Mouse (Mus musculus) R1 (cell line): Measurements from ENCODE around the gene BC025920.
A peak's percentile ranks its signal among the peaks of the same experiment; 100 is the strongest.

Source experiments
- DNase-seq: peaks from one replicate; pipeline ENCODE4 v3.0.0-alpha.2; 2018; ENCODE audit warnings: low read depth, low spot score

The BC025920 gene

GRCm38 (mm10) chr10:81604019-81604967 is 1.8 kb upstream of the BC025920 start:
- DNase-seq: no peak

GRCm38 (mm10) chr10:81604968-81605665 is 953 bp upstream of the BC025920 start:
- DNase-seq: peak; percentile 91

GRCm38 (mm10) chr10:81605666-81605973 is 450 bp upstream of the BC025920 start:
- no peak for DNase-seq

GRCm38 (mm10) chr10:81608308-81608707 is 2.2 kb downstream of the BC025920 start:
- DNase-seq: no peak

- DNase-seq: peak; percentile 59
These were observed 6.7 kb downstream of the BC025920 start for GRCm38 (mm10) chr10:81612779-81613178.

GRCm38 (mm10) chr10:81615486-81615885 is 9.4 kb downstream of the BC025920 start:
- peak; percentile 92 for DNase-seq

GRCm38 (mm10) chr10:81619976-81620375 is 13.9 kb downstream of the BC025920 start:
- no peak for DNase-seq

- DNase-seq: peak; percentile 83
These were observed 14.7 kb downstream of the BC025920 start for GRCm38 (mm10) chr10:81620786-81621185.

- peak; percentile 96 for DNase-seq
These were observed 17.4 kb downstream of the BC025920 start for GRCm38 (mm10) chr10:81623441-81623840.

- DNase-seq: peak; percentile 86
These were observed 20.3 kb downstream of the BC025920 start for GRCm38 (mm10) chr10:81626101-81626993.

GRCm38 (mm10) chr10:81626994-81627835 is 21.1 kb downstream of the BC025920 start, which contains the start of gene Sirt6:
Gene Sirt6, minus strand, starts transcription at chr10:81627797.
- peak; percentile 99 for DNase-seq

- DNase-seq: no peak
These were observed 21.8 kb downstream of the BC025920 start for GRCm38 (mm10) chr10:81627836-81628220.

GRCm38 (mm10) chr10:81628390-81628789 is 22.3 kb downstream of the BC025920 start, which contains the start of gene Ankrd24:
Gene Ankrd24, plus strand, starts transcription at chr10:81628540.
- no peak for DNase-seq

GRCm38 (mm10) chr10:81633253-81634099 is 27.4 kb downstream of the BC025920 start:
- peak; percentile 98 for DNase-seq

- peak; percentile 70 for DNase-seq
These were observed 30.3 kb downstream of the BC025920 start for GRCm38 (mm10) chr10:81636338-81636737.

GRCm38 (mm10) chr10:81638101-81638500 is 32.0 kb downstream of the BC025920 start:
- DNase-seq: no peak

- DNase-seq: peak; percentile 92
These were observed 34.8 kb downstream of the BC025920 start for GRCm38 (mm10) chr10:81640825-81641224.

- no peak for DNase-seq
These were observed 35.5 kb downstream of the BC025920 start for GRCm38 (mm10) chr10:81641566-81641965.

GRCm38 (mm10) chr10:81641978-81642647 is 36.0 kb downstream of the BC025920 start:
- DNase-seq: no peak
